Mouse (Mus musculus) heart, postnatal 25 days (tissue): Measurements from ENCODE around the gene Tac4. TPM values are rescaled to one million over a fixed set of nuclear protein-coding genes. Genes with fewer than 3 reads are reported as not detected.

Experiments
- DNase-seq: peaks from one replicate; pipeline ENCODE4 v3.0.0; 2022; ENCODE audit warnings: low spot score
- intact Hi-C: fragments of 180-260 bp; cut with DNase I; formaldehyde crosslinking; loops from one replicate; pipeline ENCODE4 v1.15.1; 2025
- total RNA-seq, 2 experiments: library from RNA; stranded (reverse); gene quantifications; 2 replicates each; pipeline ENCODE4 v1.2.3; 2021

Gene Tac4
- total RNA-seq, result not detected

DNA sequence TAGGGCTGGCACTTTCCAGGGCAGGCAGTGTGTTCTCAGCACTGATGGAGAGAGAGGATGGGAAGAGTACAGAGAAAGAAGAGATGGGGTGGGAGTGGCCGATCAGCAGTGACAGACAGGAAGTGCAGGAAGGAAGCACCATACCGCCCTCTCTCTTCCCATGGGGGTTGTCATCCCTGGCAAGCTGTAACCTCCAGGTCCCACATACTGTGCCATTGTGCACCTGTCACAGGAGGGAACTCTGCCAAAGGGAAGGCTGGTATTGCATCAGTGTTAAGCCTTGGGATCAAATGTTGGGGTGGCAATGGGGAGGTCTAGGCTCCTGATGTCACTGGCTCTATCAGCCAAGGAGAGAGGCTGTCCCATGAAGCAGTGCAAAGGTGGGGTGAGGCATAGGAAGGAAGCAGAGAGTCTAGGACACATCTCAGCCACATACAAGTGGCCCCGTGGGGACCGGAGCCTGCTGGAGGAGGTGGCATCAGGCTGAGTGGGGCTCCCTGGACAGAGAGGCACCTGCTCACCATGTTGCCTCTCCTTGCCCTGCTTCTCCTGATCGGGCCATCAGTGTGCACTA, at the start of gene Tac4:
TSS of gene Tac4 (plus strand) at position 352 of the 574 bp plus-strand sequence.
- intact Hi-C loops, result loop anchor here (5.0 kb wide), 1 partner anchor 386 kb away; no protein-coding TSS in a partner anchor
- no peak for DNase-seq

DNA sequence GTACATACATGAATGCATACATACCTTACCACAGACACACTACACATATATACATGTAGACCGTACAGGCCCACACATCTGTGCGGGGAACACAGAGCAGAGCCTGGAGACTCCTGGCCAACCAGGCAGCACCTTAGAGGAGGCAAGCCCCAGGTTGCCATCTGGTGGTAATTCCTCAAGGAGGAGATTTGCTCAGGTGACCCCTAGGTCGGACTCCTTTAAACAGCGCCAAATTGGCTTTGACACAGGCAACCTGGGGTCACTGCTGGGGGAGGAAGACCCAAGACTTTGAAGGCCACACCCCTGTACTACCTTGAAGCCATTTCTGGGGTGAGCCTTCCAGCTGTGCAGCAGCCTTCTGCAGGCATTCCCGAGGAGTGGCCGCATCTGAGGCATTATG, 47.7 kb upstream of the Tac4 start:
- DNase-seq, result no peak
- intact Hi-C loops, result no loop called here

DNA sequence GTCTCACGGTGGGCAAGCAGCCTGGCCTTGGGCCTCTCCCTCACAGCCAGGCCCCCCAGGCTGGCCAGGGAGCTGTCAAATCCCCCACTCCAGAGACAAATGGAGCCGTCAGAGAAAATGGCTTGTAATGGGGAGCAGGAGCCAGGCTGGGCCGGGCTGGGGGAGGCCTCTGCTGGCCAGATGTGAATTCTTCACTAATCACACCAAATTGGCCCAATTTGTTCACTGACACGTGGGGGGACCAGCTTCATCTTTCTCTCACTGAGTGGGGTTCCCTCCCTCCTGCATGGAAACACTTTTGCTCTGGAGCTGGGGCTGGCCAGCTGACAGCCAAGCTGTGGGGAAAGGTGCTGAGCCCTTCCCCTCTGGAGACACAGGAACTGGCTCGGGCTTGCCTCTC, 47.0 kb upstream of the Tac4 start:
- intact Hi-C loops, result no loop called here
- DNase-seq, result no peak

DNA sequence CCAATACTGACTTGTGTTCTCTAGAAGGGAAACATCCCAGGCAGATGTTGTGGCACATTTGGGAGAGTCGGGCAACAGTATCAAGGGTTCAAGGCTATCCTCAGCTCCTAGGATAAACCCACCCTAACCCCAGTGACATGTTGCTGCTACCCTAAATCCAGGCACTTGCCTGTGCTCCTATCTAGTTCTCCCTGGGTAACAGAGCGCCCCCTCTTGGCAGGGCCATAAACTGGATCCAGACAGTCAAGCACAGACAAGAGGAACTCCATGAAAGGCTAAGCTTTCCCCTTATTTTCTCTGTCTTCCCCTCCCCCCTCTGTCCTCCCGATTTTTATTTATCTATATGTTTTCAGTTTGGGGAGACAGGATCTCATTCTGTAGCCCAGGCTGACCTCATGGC, 45.1 kb upstream of the Tac4 start:
- no peak for DNase-seq
- intact Hi-C loops, result no loop called here

DNA sequence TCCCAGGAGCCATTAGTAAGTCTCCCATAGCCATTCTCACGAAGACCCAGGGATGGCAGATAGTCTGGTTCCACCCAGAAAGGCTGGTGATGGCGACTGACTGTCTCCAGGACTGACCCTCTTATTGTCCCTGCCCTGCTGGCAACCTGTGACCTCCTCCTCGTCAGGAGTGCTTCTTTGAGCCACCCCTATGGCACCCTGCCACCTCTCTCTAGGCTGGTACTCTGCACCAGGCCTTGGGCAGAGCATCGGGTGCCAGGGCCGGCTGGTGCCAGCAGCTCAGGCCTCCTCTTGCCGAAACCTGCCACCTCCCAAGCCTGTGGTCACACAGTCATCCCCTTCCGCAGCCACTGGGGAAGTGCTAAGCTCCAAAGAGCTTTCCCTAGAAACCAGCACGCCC, 42.2 kb upstream of the Tac4 start:
- intact Hi-C loops, result no loop called here
- DNase-seq, result no peak

DNA sequence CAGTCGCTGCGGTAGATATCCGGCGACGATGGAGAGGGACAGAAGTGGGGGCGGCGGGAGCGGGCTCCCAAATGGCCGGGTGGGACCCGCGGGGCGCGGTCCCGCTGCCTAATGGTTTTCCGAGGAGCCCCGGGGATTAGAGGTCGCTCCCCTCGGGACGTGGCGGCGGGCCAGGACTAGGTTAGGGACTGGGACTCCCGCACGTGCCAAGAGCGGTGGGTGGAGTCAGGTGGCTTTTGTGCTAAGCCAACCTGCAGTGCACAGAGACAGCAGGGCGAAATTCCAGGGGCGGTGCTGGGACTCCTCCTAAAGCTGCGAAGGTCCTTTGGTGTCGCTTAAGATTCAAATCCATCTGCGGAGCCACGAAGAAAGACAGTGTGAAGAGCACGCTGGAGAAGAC, 37.9 kb upstream of the Tac4 start:
- DNase-seq, result no peak
- intact Hi-C loops, result no loop called here

DNA sequence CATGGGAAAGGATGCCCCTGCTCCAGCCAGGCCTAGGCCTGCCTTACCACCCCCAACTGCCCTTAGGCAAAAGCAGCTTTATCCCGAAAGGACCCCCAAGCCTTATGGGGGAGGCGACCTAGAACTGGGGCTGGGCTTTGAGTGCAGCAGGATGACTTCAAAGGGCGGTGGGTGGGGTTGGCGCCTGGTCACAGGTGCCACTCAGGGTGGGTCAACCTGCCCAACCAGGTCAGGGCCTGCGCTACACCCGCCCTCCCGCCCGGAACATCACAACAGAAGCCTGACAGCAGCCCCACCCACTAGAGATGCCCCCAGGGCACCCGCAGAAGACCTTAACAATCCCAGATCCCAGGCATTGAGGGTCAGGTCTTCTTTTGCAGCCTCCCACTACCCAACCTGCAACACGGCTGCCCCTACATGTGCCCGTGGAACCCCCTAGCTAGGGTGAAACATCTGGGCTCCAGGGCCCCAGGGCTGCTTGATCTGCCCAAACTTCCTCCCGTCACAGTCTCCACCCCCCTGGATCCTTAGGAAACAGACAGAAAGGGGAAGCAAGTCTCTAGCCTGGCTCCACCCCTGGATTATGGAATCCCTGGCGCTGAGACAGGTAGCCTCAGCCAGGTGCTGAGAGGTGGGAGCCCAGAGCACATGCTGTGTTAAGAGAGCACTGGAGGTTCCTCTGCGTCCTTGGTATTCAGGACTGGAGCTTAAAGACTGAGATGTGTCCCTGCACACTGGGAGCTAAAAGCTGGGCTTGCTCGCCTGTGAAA, 37.0 kb upstream of the Tac4 start:
- intact Hi-C loops, result no loop called here
- DNase-seq, result no peak

DNA sequence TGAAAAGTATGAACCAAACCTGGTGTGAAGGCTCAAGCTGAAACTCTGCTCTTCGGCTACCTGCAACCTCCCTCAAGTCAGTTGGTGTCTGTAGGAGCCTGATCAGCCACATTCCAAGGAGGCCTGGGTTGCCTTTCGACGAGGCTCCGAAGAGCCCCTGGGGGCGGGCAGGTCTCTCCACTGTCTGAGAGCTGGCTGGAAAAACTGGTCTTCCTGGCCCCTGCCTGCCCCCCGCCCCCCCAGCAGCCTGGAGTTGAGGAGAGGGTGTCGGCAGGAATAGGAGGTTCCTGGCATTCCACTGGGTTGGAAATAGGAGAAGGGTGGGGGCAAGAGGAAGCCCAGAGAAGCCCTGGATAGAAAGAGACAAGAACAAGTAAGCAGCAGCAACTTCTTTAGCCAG, 35.9 kb upstream of the Tac4 start:
- no peak for DNase-seq
- intact Hi-C loops, result no loop called here

DNA sequence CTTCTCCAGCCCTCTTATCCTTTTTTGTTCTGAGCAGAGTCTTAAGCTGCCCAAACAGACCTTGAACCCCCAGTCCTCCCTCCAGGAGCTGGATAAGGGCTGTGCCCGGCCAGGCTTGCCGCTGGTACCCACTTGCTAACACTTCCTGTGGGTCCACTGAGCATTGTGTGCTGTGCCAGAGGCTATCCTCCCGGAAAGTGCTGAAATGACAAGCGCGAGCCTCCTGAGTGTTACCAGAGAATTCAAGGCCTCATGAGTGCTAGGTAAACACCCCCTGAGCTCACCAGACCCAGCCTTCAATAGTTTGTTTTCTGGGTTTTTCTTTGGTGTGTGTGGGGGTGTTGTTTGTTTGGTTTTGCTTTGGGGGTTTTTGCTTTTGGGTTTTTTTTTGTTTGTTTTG, 33.9 kb upstream of the Tac4 start:
- no peak for DNase-seq
- intact Hi-C loops, result no loop called here

DNA sequence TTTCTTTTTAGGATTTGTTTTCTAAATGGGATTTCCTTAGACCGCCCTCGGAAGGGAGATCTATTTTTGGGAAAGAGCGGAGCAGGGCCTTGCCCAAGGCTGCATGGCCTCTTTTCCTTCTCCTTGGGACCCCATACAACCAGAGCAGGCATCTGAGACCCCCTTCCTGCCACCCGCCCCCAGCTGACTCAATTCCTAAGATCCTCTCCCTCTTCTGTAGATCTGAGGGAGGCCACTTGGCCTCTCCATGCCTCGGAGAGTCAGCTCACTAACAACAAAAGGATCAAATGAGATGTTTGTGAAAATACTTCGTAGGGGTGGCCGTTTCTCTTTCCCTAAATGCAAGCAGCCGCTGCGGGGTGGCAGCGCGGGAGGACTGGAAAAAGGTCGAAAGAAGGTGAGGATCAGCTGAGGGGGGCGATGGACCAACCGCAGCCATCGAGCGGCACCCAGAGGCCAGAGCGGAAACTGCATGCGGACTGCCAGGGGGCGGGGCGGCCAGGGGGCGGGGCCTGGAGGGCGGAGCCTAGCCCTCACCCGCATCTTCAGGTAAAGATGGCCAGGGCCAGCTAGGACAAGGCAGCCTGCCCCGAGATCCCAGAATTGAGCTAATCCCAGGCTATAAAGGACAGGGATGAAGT, 29.5 kb upstream of the Tac4 start:
- no peak for DNase-seq
- intact Hi-C loops, result loop anchor here (1.0 kb wide), 1 partner anchor 115 kb away; no protein-coding TSS in a partner anchor

DNA sequence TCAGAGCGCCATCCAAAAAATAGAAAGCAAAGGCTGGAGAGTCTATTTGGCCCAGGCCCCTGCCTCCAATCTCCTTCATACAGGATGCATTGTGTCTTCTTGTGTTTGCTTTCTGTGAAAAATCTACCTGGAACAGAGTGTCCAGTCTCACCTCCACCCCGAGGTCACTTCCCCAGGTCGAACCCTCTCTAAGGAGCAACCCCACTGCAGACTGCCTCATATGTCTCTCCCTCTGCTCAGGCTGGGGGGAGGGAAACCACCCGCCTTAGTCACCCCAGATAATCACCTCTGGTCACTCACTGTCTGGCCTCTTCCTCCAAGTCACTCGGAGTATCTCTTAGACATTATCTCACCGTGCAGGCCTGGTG, 29.0 kb upstream of the Tac4 start:
- intact Hi-C loops, result loop anchor here (1.0 kb wide), 1 partner anchor 115 kb away; no protein-coding TSS in a partner anchor
- no peak for DNase-seq

DNA sequence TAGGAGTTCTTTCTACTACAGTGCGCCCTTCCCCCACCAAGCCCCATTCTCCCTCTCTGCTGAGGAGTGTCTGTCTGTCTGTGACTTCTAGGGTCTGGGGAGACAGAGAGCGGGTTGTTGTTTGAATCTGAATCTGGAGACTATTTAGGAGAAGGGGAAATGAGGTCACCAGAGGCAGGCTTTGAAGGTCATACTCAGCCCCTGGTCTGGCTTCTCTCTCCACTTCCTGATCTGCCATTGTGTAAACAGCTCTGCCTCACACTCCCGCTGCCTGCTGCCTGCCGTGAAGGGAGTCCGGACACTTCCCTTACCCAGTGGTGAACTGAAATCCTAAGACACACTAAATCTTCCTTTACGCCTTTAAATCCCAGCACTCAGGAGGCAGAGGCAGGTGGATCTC, 22.9 kb upstream of the Tac4 start:
- intact Hi-C loops, result no loop called here
- no peak for DNase-seq

DNA sequence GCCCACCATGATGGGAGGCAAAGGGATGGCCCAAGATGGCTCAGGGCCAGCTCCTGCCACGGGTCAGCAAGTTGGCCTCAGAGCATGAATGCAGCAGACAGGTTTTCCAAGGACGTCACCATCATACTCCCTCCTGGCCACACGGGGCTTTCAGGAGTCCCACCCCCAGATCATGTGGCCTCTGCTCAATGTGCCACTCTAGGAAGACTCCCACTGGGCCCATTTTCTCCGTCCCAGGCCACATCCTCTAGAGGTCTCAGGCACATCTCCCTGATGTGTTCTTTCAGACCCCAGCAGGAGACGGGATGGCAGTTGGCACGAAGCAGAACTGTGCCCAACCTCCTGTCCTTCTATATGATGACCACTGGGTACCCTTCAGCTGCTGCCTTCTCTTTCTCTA, 18.7 kb upstream of the Tac4 start:
- DNase-seq, result no peak
- intact Hi-C loops, result no loop called here

DNA sequence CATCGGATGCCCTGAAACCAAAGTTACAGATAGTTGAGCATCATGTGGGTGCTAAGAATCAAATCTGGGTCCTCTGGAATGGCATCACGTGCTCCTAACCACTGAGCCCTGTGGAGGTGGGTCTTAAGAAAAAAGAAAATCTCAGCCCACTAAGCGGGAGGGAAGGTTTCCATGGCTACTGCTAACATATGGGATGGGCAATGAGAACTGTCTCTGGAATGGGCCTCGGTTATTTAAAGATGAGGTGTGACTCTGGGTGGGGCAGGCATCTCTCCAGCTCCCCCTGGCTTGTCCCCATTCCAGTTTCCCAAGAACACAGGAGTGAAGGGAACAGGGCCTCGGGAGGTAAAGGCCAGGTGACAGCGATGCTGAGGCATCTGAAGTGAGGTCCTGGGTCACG, 15.9 kb upstream of the Tac4 start:
- intact Hi-C loops, result no loop called here
- DNase-seq, result no peak

DNA sequence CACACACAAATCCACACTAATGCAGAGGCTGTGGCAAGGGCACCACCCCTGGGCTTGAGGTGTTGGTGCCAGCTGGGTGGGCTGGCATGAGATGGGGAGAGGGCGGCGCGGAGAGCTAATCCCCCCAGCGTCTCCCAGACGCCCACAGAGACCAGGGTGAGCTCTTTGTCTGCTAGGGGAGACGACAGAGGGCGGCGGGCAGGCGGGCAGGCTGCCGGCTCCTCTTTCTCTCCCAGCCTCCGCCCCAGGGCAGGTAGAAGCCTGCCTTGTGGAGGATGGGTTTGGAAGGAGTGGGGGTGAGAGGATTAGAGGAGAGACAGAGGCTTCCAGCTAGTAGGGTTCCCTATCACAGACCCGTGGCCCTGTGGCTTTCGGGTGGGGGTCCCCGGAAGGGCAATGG, 14.3 kb upstream of the Tac4 start:
- no peak for DNase-seq
- intact Hi-C loops, result no loop called here

DNA sequence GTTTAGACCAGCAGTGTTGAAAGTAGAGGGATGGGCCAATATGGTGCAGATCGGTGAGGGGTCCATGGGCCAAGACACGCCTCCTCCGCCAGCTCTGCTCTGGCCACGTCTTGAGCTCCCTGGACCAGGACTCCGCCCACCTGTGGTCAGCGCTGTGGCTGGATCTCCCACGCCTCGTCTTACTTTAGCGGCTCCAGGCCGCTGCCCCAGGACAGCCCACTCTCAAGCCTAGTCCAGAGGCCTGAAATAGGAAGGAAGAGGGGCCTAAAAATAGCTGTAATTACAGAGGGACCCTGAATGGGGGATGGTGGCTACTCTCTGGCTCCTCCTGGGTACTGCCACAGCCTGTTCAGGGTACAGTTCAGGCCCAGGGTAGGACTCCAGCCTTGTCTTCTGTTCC, 11.2 kb upstream of the Tac4 start:
- intact Hi-C loops, result loop anchor here (5.0 kb wide), 1 partner anchor 203 kb away; no protein-coding TSS in a partner anchor
- DNase-seq, result no peak

DNA sequence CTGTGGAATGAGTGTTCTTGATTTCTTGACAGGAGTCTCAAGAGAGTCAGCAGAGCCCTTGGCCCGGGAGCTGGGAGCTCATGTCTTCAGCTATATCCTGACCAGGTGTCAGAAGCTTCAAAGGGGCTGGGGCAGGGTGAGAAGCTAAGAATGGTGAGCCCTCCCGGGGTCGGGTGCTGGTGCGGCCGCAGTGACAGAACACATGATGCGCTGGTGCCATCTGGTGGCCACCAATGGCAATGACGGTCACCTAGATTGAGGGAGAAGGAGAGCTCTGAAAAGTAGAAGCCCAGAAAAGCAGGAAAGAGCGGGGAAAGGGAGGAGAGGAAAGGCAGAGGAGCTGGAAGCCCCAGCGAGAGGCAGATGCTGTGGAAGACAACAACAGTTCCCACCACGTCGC, 10.0 kb upstream of the Tac4 start:
- intact Hi-C loops, result loop anchor here (1.0 to 5.0 kb wide), 2 partner anchors 134 to 204 kb away; no protein-coding TSS in a partner anchor
- peak; percentile 29 for DNase-seq

DNA sequence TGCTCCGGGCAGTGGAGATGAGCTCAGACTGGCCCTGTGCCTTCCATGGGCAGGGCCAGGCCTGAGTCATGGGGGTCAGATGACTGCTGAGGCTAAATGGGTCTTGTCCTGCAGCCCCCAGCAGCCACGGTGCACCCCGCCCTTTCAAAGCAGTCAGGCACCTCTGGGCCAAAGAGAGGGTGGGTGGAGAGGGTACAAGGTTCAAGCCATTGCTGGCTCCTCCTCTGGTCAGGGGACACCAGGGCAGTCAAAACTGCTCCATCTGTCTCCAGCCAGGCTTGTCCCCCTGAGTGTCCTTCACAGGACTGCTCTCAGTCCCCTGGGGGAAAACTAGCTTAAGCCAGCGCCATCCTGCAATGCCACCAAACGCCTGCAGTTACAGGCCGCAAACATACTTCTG, 9.2 kb upstream of the Tac4 start:
- intact Hi-C loops, result loop anchor here (5.0 kb wide), 1 partner anchor 205 kb away; no protein-coding TSS in a partner anchor
- DNase-seq, result no peak

DNA sequence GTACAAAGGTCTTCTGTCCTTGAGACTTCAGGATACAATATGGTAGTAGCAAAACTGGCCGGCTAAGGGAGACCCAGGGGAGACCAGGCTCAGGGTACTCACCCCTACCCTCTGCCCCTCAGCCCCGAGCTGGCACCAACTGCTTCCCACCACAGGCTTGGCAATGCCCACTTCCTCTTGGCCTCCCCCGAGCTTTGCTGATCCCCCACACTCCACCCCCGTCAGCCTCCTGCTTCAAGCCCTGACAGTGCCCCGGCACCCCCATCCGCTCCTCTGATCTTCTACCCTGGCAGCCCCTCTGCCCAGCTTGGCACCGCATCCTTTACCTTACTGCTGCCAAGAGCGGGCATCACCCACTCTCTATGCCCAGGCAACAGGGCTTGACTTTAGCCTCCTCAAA, 7.2 kb upstream of the Tac4 start:
- intact Hi-C loops, result loop anchor here (5.0 kb wide), 1 partner anchor 207 kb away; no protein-coding TSS in a partner anchor
- no peak for DNase-seq

DNA sequence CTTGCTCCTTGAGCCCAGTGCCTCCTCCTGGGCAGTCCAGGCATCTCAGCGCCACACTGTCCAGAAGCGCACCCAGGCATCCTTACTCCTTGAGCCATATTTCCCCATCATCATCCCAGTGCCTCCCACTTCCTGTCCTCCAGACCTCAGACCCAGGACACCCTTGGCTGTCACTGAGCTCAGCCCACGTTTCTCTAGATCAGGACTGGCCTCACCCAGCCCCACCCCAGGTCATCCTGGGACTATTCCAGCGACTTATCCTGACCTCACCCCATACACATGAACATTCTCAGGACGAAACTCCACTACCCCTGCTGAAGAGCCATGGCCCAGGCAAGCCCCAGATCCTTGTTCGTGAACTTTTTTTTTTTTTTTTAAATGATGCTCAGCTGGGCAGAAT, 5.6 kb upstream of the Tac4 start:
- DNase-seq, result no peak
- intact Hi-C loops, result loop anchor here (5.0 kb wide), 3 partner anchors 37 to 127 kb away; partner anchors contain the start of gene Slc35b1

DNA sequence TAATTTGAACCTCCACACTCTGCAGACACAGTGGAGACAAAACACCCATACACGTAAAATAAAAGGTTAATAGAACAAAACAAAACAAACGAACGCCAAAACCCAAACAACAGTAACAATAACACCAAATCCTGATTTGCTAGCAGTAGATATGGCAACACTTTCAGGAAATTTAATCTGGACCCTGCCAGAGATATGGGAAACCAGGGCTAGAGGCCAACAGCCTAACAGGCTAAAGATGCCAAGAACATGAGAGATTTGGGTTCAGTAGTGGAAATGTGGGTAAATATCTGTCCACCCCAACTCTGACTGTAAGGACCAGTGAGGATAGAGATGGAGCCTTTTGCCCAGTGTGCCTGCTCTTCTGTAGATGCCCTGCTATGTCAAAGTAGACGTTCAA, 3.4 kb upstream of the Tac4 start:
- DNase-seq, result no peak
- intact Hi-C loops, result loop anchor here (2.0 to 5.0 kb wide), 4 partner anchors 34 to 263 kb away; partner anchors contain the start of gene Slc35b1
